Mouse (Mus musculus) kidney, postnatal 0 days (tissue): Measurements from ENCODE around the gene 2310039H08Rik. TPM values are rescaled to one million over a fixed set of nuclear protein-coding genes. Genes with fewer than 3 reads are reported as not detected.

Experiments
- ATAC-seq: fragments of 200-750 bp; cut with Nextera tagmentation; replicated peaks from 2 replicates; pipeline ENCODE4 v1.8.0; 2017; ENCODE audit warnings: low read depth, moderate number of reproducible peaks, moderate TSS enrichment, moderate library complexity; ENCODE audit not compliant: low FRiP score
- DNase-seq: peaks from one replicate; pipeline ENCODE4 v3.0.0-alpha.2; 2016; ENCODE audit warnings: low spot score
- H3K27ac ChIP-seq: fragments of 300-500 bp; sonication (generic); 2 replicates; pipeline ENCODE4 v1.5.1; 2014; ENCODE audit warnings: mild to moderate bottlenecking
- H3K27me3 ChIP-seq: fragments of 300-500 bp; sonication (generic); 2 replicates; pipeline ENCODE4 v1.6.1; 2014; ENCODE audit warnings: low read length, mixed read lengths; ENCODE audit not compliant: insufficient read depth
- H3K36me3 ChIP-seq: fragments of 300-500 bp; sonication (generic); 2 replicates; pipeline ENCODE4 v1.6.1; 2014; ENCODE audit warnings: low read length, mixed read lengths; ENCODE audit not compliant: insufficient read depth
- H3K4me1 ChIP-seq: fragments of 300-500 bp; sonication (generic); replicated peaks from 2 replicates; pipeline ENCODE4 v1.6.1; 2014; ENCODE audit warnings: antibody characterized with exemption, low read length, mixed read lengths; ENCODE audit not compliant: insufficient read depth
- H3K4me2 ChIP-seq: fragments of 300-500 bp; sonication (generic); 2 replicates; pipeline ENCODE4 v1.6.1; 2014; ENCODE audit warnings: mild to moderate bottlenecking, low read length, moderate library complexity, mixed read lengths
- H3K4me3 ChIP-seq: fragments of 300-500 bp; sonication (generic); replicated peaks from 2 replicates; pipeline ENCODE4 v1.5.1; 2014; ENCODE audit warnings: low read depth, low read length
- H3K9ac ChIP-seq: fragments of 300-500 bp; sonication (generic); 2 replicates; pipeline ENCODE4 v1.6.1; 2014; ENCODE audit warnings: low read depth, low read length
- H3K9me3 ChIP-seq: fragments of 300-500 bp; sonication (generic); replicated peaks from 2 replicates; pipeline ENCODE4 v1.6.1; 2016; ENCODE audit warnings: low read length, inconsistent platforms, mixed read lengths
- CTCF ChIP-seq: IDR thresholded peaks from 2 replicates; pipeline ENCODE4 v1.5.1; 2016; ENCODE audit warnings: antibody characterized with exemption, low read depth, mild to moderate bottlenecking, moderate library complexity
- WGBS: fragments of 180-500 bp; shearing (Covaris S2); extraction: QIAGEN DNeasy Blood & Tissue Kit; methylation state at CpG from one replicate; pipeline ENCODE4 v1.1.7; 2014; 5-methylcytosine and 5-hydroxymethylcytosine counted together
- polyA plus RNA-seq: library from polyadenylated mRNA; unstranded; fragments of >200 nt; fragmentation: Nextera tagmentation; extraction: Ambion mirVana; gene quantifications from 2 replicates; pipeline ENCODE4 v1.2.1, GENCODE M21; 2015

Gene 2310039H08Rik
- polyA plus RNA-seq, 1 experiment from 2014 or later: 151 TPM

DNA sequence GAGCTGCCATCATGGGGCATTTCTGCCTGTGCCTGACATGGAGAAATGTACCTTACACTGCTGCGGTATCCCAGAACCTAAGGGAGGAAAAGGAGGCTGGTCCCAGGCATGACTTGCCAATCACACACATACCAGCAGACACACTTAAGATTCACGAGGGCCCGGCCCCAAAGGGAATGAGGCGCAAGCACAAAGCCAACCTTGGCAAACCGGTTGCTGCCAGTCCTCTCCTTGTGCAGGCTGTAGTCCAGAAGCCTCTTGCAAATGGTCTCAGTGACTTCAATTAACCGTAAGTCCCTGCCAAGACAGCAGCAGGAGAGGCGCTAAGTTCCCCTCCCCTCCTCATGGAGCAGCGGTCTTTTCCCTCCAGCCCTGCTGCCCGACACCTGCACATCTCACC lies 29.4 kb upstream of the 2310039H08Rik start:
- Histone ChIP-seq H3K9me3 (no peaks in the 10 kb centered on the region), H3K36me3 (peaks cover 31% of the 10 kb centered on the region), H3K27ac (no peak overlapping the region), H3K27me3 (no peaks in the 10 kb centered on the region), H3K4me1 (no peaks in the 10 kb centered on the region), H3K9ac (no peak overlapping the region), H3K4me3 (no peak overlapping the region), H3K4me2 (no peak overlapping the region)
- TF ChIP-seq CTCF: no peak
- 85% methylated on average over 9 of the region's 9 CpGs for WGBS
- ATAC-seq: no peak
- no peak for DNase-seq

GRCm38 (mm10) chr17:46745506-46745905 lies 26.9 kb upstream of the 2310039H08Rik start:
- no peak for TF ChIP-seq CTCF
- DNase-seq: no peak
- 89% methylated on average over 2 of the region's 2 CpGs for whole genome bisulfite sequencing
- H3K9me3 ChIP-seq: no peaks in the 10 kb centered on the region
- H3K9ac ChIP-seq: no peak overlapping the region
- no peak overlapping the region for H3K27ac ChIP-seq
- no peak overlapping the region for H3K4me3 ChIP-seq
- no peak for ATAC-seq
- H3K4me2 ChIP-seq: no peak overlapping the region
- no peaks in the 10 kb centered on the region for H3K27me3 ChIP-seq
- no peaks in the 10 kb centered on the region; the same call in 1 of the 2 replicates for H3K4me1 ChIP-seq
- peaks cover 31% of the 10 kb centered on the region for H3K36me3 ChIP-seq

- peaks cover 31% of the 10 kb centered on the region for H3K36me3 ChIP-seq
- H3K27me3 ChIP-seq: no peaks in the 10 kb centered on the region
- DNase-seq: no peak
- no peak for ATAC-seq
- no peak overlapping the region for H3K27ac ChIP-seq
- no peaks in the 10 kb centered on the region for H3K9me3 ChIP-seq
- H3K4me1 ChIP-seq: peaks cover 10% of the 10 kb centered on the region; the same call in 1 of the 2 replicates
- no peak for TF ChIP-seq CTCF
- WGBS: 81% methylated on average over 8 of the region's 8 CpGs
- no peak overlapping the region for H3K4me3 ChIP-seq
- H3K4me2 ChIP-seq: no peak overlapping the region
- H3K9ac ChIP-seq: no peak overlapping the region
Measured at GRCm38 (mm10) chr17:46747234-46747633, 25.2 kb upstream of the 2310039H08Rik start.

DNA sequence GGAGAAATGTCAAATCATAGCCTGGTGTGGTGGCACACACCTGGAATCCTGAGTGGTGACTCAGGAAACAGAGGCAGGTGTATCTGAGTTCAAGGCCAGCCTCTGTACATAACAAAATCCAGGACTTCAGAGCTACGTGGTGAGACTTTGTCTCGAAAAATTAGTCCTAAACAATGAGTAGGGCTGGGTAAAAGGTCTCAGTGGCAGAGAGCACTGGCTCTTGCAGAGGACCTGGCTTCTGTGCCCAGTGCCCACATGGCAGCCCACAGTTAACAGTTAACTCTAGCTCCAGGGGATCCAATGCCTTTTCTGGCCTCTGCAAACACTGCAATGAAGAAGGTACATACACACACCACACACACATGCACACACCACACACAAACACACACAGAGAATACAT lies 24.6 kb upstream of the 2310039H08Rik start:
- H3K27me3 ChIP-seq: no peaks in the 10 kb centered on the region
- ATAC-seq (no peak), DNase-seq (no peak)
- H3K4me1 ChIP-seq: peaks cover 10% of the 10 kb centered on the region; the same call in 1 of the 2 replicates
- H3K4me3 ChIP-seq: no peak overlapping the region
- no peak overlapping the region for H3K4me2 ChIP-seq
- peaks cover 30% of the 10 kb centered on the region for H3K36me3 ChIP-seq
- no peak overlapping the region for H3K27ac ChIP-seq
- no peak overlapping the region for H3K9ac ChIP-seq
- no peak for TF ChIP-seq CTCF
- H3K9me3 ChIP-seq: no peaks in the 10 kb centered on the region
- WGBS: 82% methylated on average over 2 of the region's 2 CpGs

DNA sequence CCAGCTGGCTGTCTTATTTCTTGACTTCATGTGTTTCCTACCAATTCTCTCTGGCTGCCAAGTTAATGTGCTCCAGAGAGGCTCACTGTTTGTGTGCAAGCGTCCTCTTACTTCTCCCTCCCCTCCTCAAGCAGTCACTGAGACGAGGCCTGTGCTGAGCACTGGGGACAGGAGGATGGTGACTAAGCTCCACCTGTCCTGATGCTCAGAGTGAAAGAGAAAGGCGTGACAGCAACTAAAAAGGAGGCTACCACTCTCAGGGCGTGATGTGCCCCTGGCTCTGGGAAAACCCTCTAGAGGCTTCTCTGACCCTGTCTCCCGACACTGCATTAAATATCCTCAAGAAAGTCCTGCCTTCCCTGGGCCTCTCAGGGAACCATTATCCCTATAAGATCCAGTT lies 23.2 kb upstream of the 2310039H08Rik start:
- H3K36me3 ChIP-seq: peaks cover 15% of the 10 kb centered on the region; the same call in 1 of the 2 replicates
- DNase-seq: no peak
- no peak for TF ChIP-seq CTCF
- H3K4me3 ChIP-seq: no peak overlapping the region
- ATAC-seq: no peak
- H3K27ac ChIP-seq: no peak overlapping the region
- no peak overlapping the region for H3K4me2 ChIP-seq
- no peak overlapping the region for H3K9ac ChIP-seq
- H3K4me1 ChIP-seq: peaks cover 10% of the 10 kb centered on the region; the same call in 1 of the 2 replicates
- 89% methylated on average over 5 of the region's 5 CpGs for WGBS
- no peaks in the 10 kb centered on the region for H3K27me3 ChIP-seq
- no peaks in the 10 kb centered on the region for H3K9me3 ChIP-seq

GRCm38 (mm10) chr17:46750580-46750979 lies 21.9 kb upstream of the 2310039H08Rik start:
- H3K9ac ChIP-seq: peak overlapping the region; percentile 78
- H3K36me3 ChIP-seq: 0 out of 2 replicates have a peak, but pooled peaks cover 10% of the 10 kb centered on the region
- 87% methylated on average over 4 of the region's 4 CpGs for WGBS
- peak overlapping the region; percentile 81 for H3K4me2 ChIP-seq
- no peak for TF ChIP-seq CTCF
- no peak overlapping the region for H3K27ac ChIP-seq
- H3K9me3 ChIP-seq: no peaks in the 10 kb centered on the region
- DNase-seq (no peak), ATAC-seq (no peak)
- no peaks in the 10 kb centered on the region for H3K27me3 ChIP-seq
- 0 out of 2 replicates have a peak overlapping the region, but pooled peaks have one; percentile 76 for H3K4me3 ChIP-seq
- H3K4me1 ChIP-seq: peaks cover 10% of the 10 kb centered on the region; the same call in 1 of the 2 replicates
